Mouse (Mus musculus) liver, adult 2 months (tissue): ENCODE measurements around the gene Hrg.

Experiments
- CTCF ChIP-seq: fragments of 200-500 bp; IDR thresholded peaks from 2 replicates; pipeline ENCODE4 v1.5.1; 2011; ENCODE audit warnings: low read depth, low read length, control low read depth
- POLR2A ChIP-seq: fragments of 200-500 bp; IDR thresholded peaks from 2 replicates; pipeline ENCODE4 v1.6.1; 2011; ENCODE audit warnings: low read length, control low read depth; ENCODE audit not compliant: insufficient read depth; ENCODE audit errors: extremely low read depth

- TF ChIP-seq POLR2A, result no peak
- no peak for TF ChIP-seq CTCF
Measured at GRCm38 (mm10) chr16:22956085-22956439, 5.2 kb downstream of the Hrg start.
